Comparison of ENCODE assay signal across 24 mouse cellular contexts in genomic region chr10:116513254-116513635, GRCm38 (mm10). TPM values are rescaled to one million over a fixed set of nuclear protein-coding genes. Genes with fewer than 3 reads are reported as not detected.
DNase-seq lines count a peak whose midpoint lies in the region; ATAC-seq lines count a peak whose summit lies in the region.
"Had no signal": no experiment of that assay in that cellular context is flagged by ENCODE, and none has a peak within 500 bp of the region (broad histone marks: within the 10 kb centered on the region; RNA-seq: fewer than 3 reads in every experiment).

No protein-coding gene starts in this region.

- no peaks in the 10 kb centered on the region for H3K9me3 ChIP-seq in intestine, embryonic 16.5 days (ENCODE audit: control insufficient read depth, low read length)
- H3K9me3 ChIP-seq: forebrain, embryonic 13.5 days; heart, embryonic 12.5 days; limb, embryonic 13.5 days; liver, embryonic 15.5 days; neural tube, embryonic 12.5 days had no signal

- no peak for ATAC-seq in intestine, embryonic 16.5 days
- ATAC-seq: forebrain, embryonic 13.5 days; midbrain, embryonic 16.5 days had no signal

- no peak overlapping the region for H3K27ac ChIP-seq in intestine, embryonic 16.5 days (ENCODE audit: low read length)
- H3K27ac ChIP-seq: forebrain, embryonic 13.5 days; hindbrain, embryonic 14.5 days; limb, embryonic 13.5 days; liver, embryonic 15.5 days; macrophage; neural tube, embryonic 12.5 days had no signal

- peak; percentile 25 to 76 for DNase-seq in adrenal gland, adult (ENCODE audit: inconsistent age in 2 of 2, low spot score in 1 of 2)
- no peak for DNase-seq in adrenal gland, adult 18-20 months (ENCODE audit: low spot score in 2 of 2)
- peak; percentile 14 for DNase-seq in lung, postnatal 36 days
- DNase-seq in lung, adult 18-20 months = no peak
- DNase-seq in induced T-regulatory cell, adult 2 months (ENCODE audit: low read depth) = peak; percentile 17
- DNase-seq in neural tube, embryonic 10.5 days (ENCODE audit: extremely low spot score, low spot score) = no peak
- DNase-seq in lung, postnatal 10 days = no peak
- DNase-seq: cerebellum, adult 11 months; cerebellum, postnatal 25 days; gastrocnemius, postnatal 36 days; kidney, adult 18-20 months; kidney, postnatal 14 days; layer of hippocampus, adult 9-11 months; right cerebral cortex, postnatal 4 days; thymus, postnatal 36 days had no signal

- H3K36me3 ChIP-seq in intestine, embryonic 16.5 days (ENCODE audit: control insufficient read depth, insufficient read depth, low read length) = no peaks in the 10 kb centered on the region
- H3K36me3 ChIP-seq: heart, embryonic 12.5 days; liver, embryonic 15.5 days; neural tube, embryonic 12.5 days had no signal

- H3K4me1 ChIP-seq in intestine, embryonic 16.5 days (ENCODE audit: control insufficient read depth, insufficient read depth, low read length) = no peaks in the 10 kb centered on the region
- H3K4me1 ChIP-seq: heart, embryonic 12.5 days; limb, embryonic 13.5 days; liver, embryonic 15.5 days had no signal

- no peaks in the 10 kb centered on the region for H3K27me3 ChIP-seq in intestine, embryonic 16.5 days (replicated peaks; ENCODE audit: control insufficient read depth, insufficient read depth, low read length)
- H3K27me3 ChIP-seq: forebrain, embryonic 13.5 days; heart, embryonic 12.5 days; limb, embryonic 13.5 days; liver, embryonic 15.5 days; neural tube, embryonic 12.5 days had no signal

- WGBS in intestine, embryonic 16.5 days = 71% methylated on average over 7 of the region's 7 CpGs

- no peak overlapping the region for H3K4me2 ChIP-seq in intestine, embryonic 16.5 days (ENCODE audit: low read depth, low read length)
- H3K4me2 ChIP-seq: forebrain, embryonic 13.5 days; heart, embryonic 12.5 days; hindbrain, embryonic 14.5 days; limb, embryonic 13.5 days; liver, embryonic 15.5 days; neural tube, embryonic 12.5 days had no signal

- no peak overlapping the region for H3K4me3 ChIP-seq in intestine, embryonic 16.5 days (ENCODE audit: low read length)
- H3K4me3 ChIP-seq: forebrain, embryonic 13.5 days; heart, embryonic 12.5 days; limb, embryonic 13.5 days; liver, embryonic 15.5 days; neural tube, embryonic 12.5 days had no signal

- H3K9ac ChIP-seq in intestine, embryonic 16.5 days (ENCODE audit: low read depth, low read length) = no peak overlapping the region
- H3K9ac ChIP-seq: forebrain, embryonic 13.5 days; heart, embryonic 12.5 days; hindbrain, embryonic 14.5 days; limb, embryonic 13.5 days; liver, embryonic 15.5 days; neural tube, embryonic 12.5 days had no signal

RNA-seq across cellular contexts. Expression of gene Kcnmb4, which starts 39.6 kb away (rescaled TPM):
- 10 to 100 TPM in 1 of 2 experiments, under 1 TPM in 1; 0.66 to 10.4 TPM for total RNA-seq in adrenal gland, adult 18-20 months (2021)
- polyA plus RNA-seq in intestine, embryonic 16.5 days (2015; fragmentation: Nextera tagmentation; extraction: Ambion mirVana) = 1.7 and 1.9 TPM in 2 replicates
- total RNA-seq: gastrocnemius, postnatal 36 days had no signal
- polyA plus RNA-seq: macrophage had no signal

Comparison
In these comparisons a context has a peak if more than half of its experiments do, and no peak if none do; other contexts are left out.
1. DNase-seq: peak in adrenal gland, adult (2 of 2), lung, postnatal 36 days (single experiment) and induced T-regulatory cell, adult 2 months (single experiment); none in adrenal gland, adult 18-20 months (0 of 2), lung, adult 18-20 months (0 of 2), neural tube, embryonic 10.5 days (single experiment) and lung, postnatal 10 days (single experiment).